Mouse (Mus musculus): Measurements from ENCODE around the gene Eml2. TPM values are rescaled to one million over a fixed set of nuclear protein-coding genes. Genes with fewer than 3 reads are reported as not detected.

Eml2 gene
- total RNA-seq, 2 experiments from 2014 or later: 1.5 to 3.7 TPM

- 0 out of 2 replicates have a peak, but pooled peaks have one; percentile 51 for ATAC-seq (replicated peaks; ENCODE audit: low FRiP score, poor library complexity, severe bottlenecking)
Observed at GRCm38 (mm10) chr7:19194676-19195075, 18.5 kb downstream of the Eml2 start.

GRCm38 (mm10) chr7:19196676-19197075, 20.5 kb downstream of the Eml2 start:
- no peak for ATAC-seq (replicated peaks; ENCODE audit: low FRiP score, poor library complexity, severe bottlenecking)

DNA sequence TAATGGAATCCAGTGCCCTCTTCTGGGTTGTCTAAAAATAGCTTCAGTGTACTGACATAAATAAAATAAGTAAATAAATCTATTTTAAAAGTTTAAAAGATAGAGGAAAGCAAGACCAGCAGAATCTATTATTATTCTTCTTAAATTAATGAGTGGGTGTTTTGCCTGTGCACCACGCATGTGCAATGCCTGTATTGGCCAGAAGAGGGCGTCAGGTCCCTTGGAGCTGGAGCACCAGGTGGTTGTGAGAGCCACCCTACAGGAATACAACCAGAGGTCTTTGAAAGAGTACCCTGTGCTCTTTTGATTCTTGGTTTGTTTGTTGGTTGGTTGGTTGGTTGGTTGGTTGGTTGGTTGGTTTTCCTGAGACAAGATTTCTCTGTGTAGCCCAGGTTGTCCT, 21.8 kb downstream of the Eml2 start:
- 0 out of 2 replicates have a peak, but pooled peaks have one; percentile 58 for ATAC-seq (replicated peaks; ENCODE audit: low FRiP score, poor library complexity, severe bottlenecking)

DNA sequence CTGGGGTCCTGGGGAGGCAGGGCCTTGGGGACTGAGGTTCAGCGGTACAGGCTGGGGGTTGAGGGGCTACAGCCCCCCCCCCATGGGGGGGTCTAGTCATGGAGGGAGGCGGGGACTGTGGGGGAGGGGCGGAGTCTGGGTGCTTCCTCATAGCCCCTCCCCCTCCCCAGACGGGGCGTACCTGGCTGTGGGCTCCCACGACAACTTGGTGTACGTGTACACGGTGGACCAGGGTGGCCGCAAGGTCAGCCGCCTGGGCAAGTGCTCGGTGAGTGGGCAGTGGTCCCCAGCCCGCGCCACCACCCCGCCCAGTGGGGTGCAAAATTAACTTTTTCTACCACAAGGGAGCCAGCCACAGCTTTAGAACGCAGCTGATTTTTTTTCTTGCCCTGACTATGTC, 25.4 kb downstream of the Eml2 start:
- ATAC-seq (replicated peaks; ENCODE audit: low FRiP score, poor library complexity, severe bottlenecking): no peak

- ATAC-seq (replicated peaks; ENCODE audit: low FRiP score, poor library complexity, severe bottlenecking): no peak
Observed at GRCm38 (mm10) chr7:19202065-19202850, 26.0 kb downstream of the Eml2 start.

GRCm38 (mm10) chr7:19208201-19208910, 32.1 kb downstream of the Eml2 start:
- no peak for ATAC-seq (replicated peaks; ENCODE audit: low FRiP score, poor library complexity, severe bottlenecking)

DNA sequence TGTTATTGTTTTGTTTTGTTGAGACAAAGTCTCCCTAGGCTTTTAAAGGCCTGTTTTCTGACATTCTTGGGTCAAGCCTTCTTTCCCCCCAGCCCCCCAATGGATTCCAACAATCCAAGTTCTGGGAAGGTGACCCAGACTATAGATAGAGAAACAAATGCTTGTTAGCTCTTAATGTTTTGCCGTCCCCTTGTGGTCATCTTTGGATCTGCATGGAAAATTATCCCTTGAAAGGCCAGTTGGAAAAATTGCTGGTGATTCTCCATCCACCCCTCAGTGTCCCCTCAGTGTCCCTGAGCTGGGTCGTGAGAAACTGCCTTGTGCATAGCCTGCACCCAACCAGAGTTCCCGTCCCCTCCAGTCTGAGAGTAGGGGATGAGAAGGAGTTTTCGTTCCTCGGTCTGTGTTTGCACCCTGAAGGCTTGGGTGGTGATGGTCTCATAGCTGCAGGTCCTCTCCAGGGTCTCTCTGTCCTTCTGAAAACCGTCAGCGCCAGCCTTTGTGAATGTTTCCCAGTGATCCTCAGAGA, 32.8 kb downstream of the Eml2 start:
- ATAC-seq (replicated peaks; ENCODE audit: low FRiP score, poor library complexity, severe bottlenecking): peak; percentile 34; the same call in 1 of the 2 replicates

GRCm38 (mm10) chr7:19209494-19209893, 33.3 kb downstream of the Eml2 start:
- ATAC-seq (replicated peaks; ENCODE audit: low FRiP score, poor library complexity, severe bottlenecking): no peak

DNA sequence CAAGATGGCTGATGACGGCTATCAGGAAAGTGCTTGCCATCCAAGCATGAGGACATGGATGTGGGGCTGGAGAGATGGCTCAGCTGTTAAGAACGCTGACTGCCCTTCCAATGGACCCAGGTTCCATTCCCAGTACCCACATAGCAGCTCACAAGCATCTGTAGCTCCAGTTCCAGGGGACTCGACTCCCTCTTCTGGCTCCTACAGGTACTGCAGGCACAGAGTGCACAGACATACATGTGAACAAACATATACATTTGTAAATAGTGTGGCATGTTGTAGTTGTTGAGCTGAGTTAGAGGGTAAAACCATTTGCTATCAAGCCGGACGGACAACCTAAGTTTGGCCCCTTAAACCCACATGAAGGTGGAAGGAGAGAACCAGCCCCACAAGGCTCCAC, 33.8 kb downstream of the Eml2 start:
- no peak for ATAC-seq (replicated peaks; ENCODE audit: low FRiP score, poor library complexity, severe bottlenecking)

- ATAC-seq (replicated peaks; ENCODE audit: low FRiP score, poor library complexity, severe bottlenecking): no peak
Observed at GRCm38 (mm10) chr7:19211041-19211675, 34.9 kb downstream of the Eml2 start.

DNA sequence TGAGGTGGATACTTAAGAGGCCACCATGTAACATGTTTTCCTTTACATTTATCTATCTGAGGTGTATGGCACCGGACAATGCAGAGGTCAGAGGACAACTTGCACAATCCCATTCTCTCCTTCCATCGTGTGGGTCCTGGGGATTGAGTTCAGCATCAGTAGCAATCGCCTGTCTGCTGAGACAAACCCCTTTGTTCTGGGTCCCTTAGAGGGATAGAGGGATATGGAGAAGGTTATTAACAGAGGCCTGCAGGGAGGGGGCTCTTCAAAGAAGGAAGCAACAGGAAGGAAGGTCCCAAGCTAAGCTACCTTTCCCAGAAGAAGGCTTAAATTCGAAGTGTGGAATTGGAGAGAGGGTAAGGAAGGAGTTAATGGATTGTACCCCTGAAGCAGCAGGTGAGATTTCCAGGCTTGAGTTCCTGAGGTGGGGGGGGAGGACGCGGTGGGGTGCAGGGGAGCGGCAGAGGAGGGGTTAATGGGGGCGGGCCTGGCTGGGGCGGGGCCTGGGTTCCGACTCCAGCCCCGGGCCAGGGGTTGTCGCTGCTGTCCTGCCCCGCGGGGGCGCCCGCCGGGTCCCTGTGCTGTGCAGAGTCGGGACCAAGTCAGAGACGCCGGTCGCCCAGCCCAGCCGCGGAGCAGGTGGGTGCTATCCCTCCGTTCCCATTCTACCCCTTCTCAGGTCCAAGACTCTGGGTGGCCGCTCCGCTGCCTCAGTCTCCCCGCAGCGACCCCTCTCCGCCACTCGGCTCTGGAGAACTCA, 36.0 kb downstream of the Eml2 start, which contains the start of gene Gpr4:
Gene Gpr4, plus strand, starts transcription at position 543 of the 760 bp plus-strand sequence.
- no peak for ATAC-seq (replicated peaks; ENCODE audit: low FRiP score, poor library complexity, severe bottlenecking)

- ATAC-seq (replicated peaks; ENCODE audit: low FRiP score, poor library complexity, severe bottlenecking): no peak
Observed at GRCm38 (mm10) chr7:19213385-19213784, 37.2 kb downstream of the Eml2 start.

DNA sequence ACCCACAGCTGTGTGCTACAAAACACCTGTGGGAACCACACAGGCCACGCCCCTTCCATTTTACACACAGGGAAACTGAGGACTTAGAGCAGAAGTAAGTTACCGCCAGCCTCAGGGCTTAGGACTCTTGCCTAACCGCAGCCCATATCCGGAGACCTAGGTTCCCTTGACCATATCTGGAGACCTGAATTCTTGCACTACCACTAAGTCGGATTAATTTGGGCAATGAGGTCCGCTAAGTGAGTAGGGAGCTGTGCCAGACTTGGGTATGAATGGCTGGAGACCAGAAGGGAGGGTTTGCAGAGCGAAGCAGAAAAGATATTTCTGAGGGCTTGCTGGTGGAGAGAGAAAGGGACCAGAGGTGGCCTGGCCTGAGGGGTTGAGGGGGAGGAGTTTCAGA, 38.1 kb downstream of the Eml2 start:
- no peak for ATAC-seq (replicated peaks; ENCODE audit: low FRiP score, poor library complexity, severe bottlenecking)

DNA sequence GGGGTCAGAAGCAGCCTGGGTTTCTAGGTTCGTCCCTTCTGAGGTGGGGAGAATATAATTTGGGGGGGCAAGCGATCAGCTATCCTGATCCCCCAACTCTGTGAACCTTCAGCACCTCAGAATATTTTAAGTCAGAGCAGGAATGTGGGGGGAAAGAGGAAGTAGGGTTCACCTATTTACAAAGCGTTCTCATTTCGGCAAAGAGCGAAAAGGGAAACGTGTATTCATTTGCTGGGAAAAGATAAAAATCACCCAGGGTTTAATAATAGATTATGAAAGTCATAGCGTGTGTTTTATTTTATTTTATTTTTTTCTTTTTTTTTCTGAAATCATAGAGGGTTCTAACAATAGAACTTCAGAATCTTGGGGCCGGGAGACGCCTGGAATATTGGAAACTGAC, 38.7 kb downstream of the Eml2 start:
- ATAC-seq (replicated peaks; ENCODE audit: low FRiP score, poor library complexity, severe bottlenecking): no peak

GRCm38 (mm10) chr7:19217492-19217891, 41.3 kb downstream of the Eml2 start:
- ATAC-seq (replicated peaks; ENCODE audit: low FRiP score, poor library complexity, severe bottlenecking): no peak

GRCm38 (mm10) chr7:19217944-19218343, 41.7 kb downstream of the Eml2 start:
- no peak for ATAC-seq (replicated peaks; ENCODE audit: low FRiP score, poor library complexity, severe bottlenecking)

DNA sequence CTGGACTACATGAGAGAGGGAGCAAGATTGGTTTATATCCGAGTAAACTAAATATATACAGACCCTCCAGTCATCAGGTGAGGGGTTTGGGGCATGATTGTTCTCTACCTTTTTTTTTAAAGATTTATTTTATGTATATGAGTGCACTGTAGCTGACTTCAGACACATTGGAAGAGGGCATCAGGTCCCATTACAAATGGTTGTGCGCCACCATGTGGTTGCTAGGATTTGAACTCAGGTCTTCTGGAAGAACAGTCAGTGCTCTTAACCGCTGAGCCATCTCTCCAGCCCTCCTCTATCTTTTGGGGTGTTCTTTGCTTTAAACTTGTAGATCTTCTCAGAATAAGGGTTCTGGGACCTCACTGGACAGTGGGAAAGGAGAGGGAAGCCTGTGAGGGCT, 43.8 kb downstream of the Eml2 start:
- no peak for ATAC-seq (replicated peaks; ENCODE audit: low FRiP score, poor library complexity, severe bottlenecking)

GRCm38 (mm10) chr7:19222189-19222588, 46.0 kb downstream of the Eml2 start:
- ATAC-seq (replicated peaks; ENCODE audit: low FRiP score, poor library complexity, severe bottlenecking): no peak

DNA sequence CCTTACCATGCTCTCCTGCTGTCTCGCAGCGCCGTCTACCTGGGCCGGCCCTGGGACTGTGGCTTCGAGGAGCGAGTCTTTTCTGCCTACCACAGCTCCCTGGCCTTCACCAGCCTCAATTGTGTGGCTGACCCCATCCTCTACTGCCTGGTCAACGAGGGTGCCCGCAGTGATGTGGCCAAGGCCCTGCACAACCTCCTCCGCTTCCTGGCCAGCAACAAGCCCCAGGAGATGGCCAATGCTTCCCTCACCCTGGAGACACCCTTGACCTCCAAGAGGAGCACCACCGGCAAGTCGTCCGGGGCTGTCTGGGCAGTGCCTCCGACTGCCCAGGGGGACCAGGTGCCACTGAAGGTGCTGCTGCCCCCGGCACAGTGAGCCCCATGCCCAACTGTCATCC, 46.7 kb downstream of the Eml2 start:
- ATAC-seq (replicated peaks; ENCODE audit: low FRiP score, poor library complexity, severe bottlenecking): no peak

DNA sequence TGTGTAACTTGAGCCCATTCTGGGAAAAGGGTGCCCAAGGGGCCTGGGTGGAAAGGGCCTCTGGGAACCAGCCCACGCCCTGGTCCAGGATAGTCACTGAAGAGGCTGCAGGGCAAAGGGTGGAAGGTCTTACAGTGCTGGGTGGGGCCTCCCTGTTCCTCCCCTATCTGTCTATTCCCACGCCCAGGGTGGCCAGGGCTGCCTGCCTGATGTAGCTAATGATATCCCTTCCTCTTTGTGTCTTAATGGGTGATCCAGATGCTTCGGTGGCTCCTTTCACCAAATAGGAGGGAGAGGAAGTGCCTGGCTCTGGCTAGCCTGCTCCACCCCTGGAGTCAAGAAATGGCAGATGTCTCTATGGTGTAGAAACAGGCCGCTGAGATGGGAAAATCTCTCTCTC, 48.7 kb downstream of the Eml2 start:
- ATAC-seq (replicated peaks; ENCODE audit: low FRiP score, poor library complexity, severe bottlenecking): peak; percentile 25
